Mouse (Mus musculus) olfactory bulb, adult 2 months (tissue): ENCODE results near the gene Tshz2.

Experiments
- CTCF ChIP-seq: fragments of 200-500 bp; IDR thresholded peaks from 2 replicates; pipeline ENCODE4 v1.5.1; 2012; ENCODE audit warnings: low read depth, mild to moderate bottlenecking, low read length, moderate library complexity; ENCODE audit not compliant: insufficient read depth
- POLR2A ChIP-seq: fragments of 200-500 bp; IDR thresholded peaks from 2 replicates; pipeline ENCODE4 v1.6.1; 2012; ENCODE audit warnings: mild to moderate bottlenecking, low read depth, low read length, moderate library complexity; ENCODE audit not compliant: insufficient read depth

DNA sequence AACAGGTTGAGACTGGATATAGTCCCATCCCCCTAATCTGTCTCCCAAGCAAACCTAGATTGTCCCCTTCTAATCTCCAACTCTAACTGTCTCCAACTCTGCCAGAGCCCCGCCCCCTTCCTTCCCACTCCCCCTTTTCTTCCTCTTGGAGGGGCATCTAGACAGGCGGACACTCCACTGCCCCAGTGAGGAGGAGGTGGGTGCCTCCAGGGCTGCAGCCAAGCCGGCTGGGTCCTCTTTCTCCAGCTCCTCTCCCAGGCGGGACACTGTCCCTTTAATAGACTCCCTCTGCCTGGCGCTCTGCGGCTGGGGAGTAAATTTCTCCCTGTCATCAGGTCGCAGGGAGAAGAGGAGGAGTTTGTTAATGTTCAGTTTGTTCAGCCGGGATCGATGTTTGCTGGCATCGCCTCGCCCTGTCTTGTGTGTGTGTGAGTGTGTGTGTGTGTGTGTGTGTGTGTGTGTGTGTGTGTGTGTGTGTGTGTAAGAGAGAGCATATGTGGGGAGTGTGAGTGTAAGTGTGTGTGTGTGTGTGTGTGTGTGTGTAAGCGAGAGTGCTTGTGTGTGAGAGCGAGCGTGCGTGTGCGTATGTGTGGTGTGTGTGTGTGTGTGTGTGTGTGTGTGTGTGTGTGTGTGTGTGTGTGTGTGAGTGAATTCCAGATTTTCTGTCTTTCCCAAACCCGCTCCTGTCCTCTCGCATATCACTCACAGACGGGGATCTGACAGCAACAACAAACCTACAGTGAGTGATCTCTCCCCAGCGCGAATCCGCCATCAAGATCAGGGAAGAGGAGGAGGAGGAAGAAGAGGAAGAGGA, at the start of gene Tshz2:
- TF ChIP-seq CTCF (no peak), POLR2A (no peak)
